ENCODE assay signal across 16 mouse cellular contexts in the genomic region with DNA sequence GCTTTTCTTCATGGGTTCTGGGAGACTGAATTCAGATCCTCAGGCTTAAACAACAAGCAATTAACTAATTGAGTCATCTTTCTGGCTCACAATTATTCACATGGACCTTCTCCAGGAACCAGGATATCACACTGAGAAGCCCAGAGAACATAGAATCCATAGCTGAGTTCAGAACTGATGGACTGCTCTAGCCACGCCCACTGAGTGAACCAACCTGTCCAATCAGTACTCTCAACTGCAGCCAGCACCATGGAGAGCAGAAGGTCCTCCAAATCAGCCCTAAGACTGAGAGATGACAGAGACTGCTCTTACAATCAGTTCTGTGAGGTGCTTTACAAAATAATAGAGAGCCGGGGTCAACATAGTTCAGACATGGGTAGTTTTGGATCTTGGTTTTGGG.
A peak's percentile ranks its signal among the peaks of the same experiment; 100 is the strongest.
DNase-seq lines count a peak whose midpoint lies in the region; ATAC-seq lines count a peak whose summit lies in the region.
"Had no signal": no experiment of that assay in that cellular context is flagged by ENCODE, and none has a peak within 500 bp of the region (broad histone marks: within the 10 kb centered on the region; RNA-seq: fewer than 3 reads in every experiment).

No protein-coding gene starts in this region.

- WGBS in limb, embryonic 11.5 days, result 53% methylated on average over 2 of the region's 2 CpGs
- 55% methylated on average over 2 of the region's 2 CpGs for WGBS in limb, embryonic 10.5 days

- no peak overlapping the region for H3K27ac ChIP-seq in limb, embryonic 11.5 days (replicated peaks; ENCODE audit: low read depth, low read length)
- no peak overlapping the region for H3K27ac ChIP-seq in limb, embryonic 10.5 days
- H3K27ac ChIP-seq: midbrain, embryonic 10.5 days; neural tube, embryonic 12.5 days had no signal

- ATAC-seq in limb, embryonic 11.5 days (ENCODE audit: insufficient number of reproducible peaks, low FRiP score, low TSS enrichment, low read depth), result no peak
- ATAC-seq in common myeloid progenitor, adult 5-6 weeks (replicated peaks; ENCODE audit: low read depth, poor library complexity, severe bottlenecking), result peak; percentile 63; the same call in 1 of the 2 replicates

- peak; percentile 14 to 16 for DNase-seq in adrenal gland, postnatal 36 days
- no peak for DNase-seq in adrenal gland, postnatal 25 days
- DNase-seq in limb, embryonic 11.5 days (ENCODE audit: low spot score), result peak; percentile 46
- no peak for DNase-seq in limb, embryonic 10.5 days (ENCODE audit: low spot score)
- peak; percentile 6 for DNase-seq in lung, postnatal 36 days
- no peak for DNase-seq in B cell, adult 2 months
- no peak for DNase-seq in right cerebral cortex, postnatal 14 days
- DNase-seq: cerebellum, postnatal 25 days; heart, adult 11 months; layer of hippocampus, adult 9-11 months; right cerebral cortex, adult 18-20 months; thymus, adult 2 months had no signal

- no peaks in the 10 kb centered on the region for H3K9me3 ChIP-seq in limb, embryonic 11.5 days (ENCODE audit: control insufficient read depth, low read length)
- H3K9me3 ChIP-seq in limb, embryonic 10.5 days (replicated peaks), result no peaks in the 10 kb centered on the region
- H3K9me3 ChIP-seq: midbrain, embryonic 10.5 days; neural tube, embryonic 12.5 days had no signal

- no peak overlapping the region for H3K9ac ChIP-seq in limb, embryonic 11.5 days (ENCODE audit: low read length)
- H3K9ac ChIP-seq: neural tube, embryonic 12.5 days had no signal

- H3K4me3 ChIP-seq in limb, embryonic 11.5 days (ENCODE audit: low read depth, low read length), result no peak overlapping the region
- no peak overlapping the region for H3K4me3 ChIP-seq in limb, embryonic 10.5 days
- H3K4me3 ChIP-seq: erythroblast, embryonic 14.5 days; midbrain, embryonic 10.5 days; neural tube, embryonic 12.5 days had no signal

- H3K27me3 ChIP-seq in limb, embryonic 11.5 days (ENCODE audit: control insufficient read depth, insufficient read depth, low read length), result no peaks in the 10 kb centered on the region
- no peaks in the 10 kb centered on the region for H3K27me3 ChIP-seq in limb, embryonic 10.5 days (ENCODE audit: low read depth, poor library complexity, severe bottlenecking)

- no peak overlapping the region for H3K4me2 ChIP-seq in limb, embryonic 11.5 days (ENCODE audit: low read depth, severe bottlenecking)
- H3K4me2 ChIP-seq: neural tube, embryonic 12.5 days had no signal

- no peaks in the 10 kb centered on the region for H3K36me3 ChIP-seq in limb, embryonic 11.5 days (ENCODE audit: control insufficient read depth, insufficient read depth, low read length)
- no peaks in the 10 kb centered on the region for H3K36me3 ChIP-seq in limb, embryonic 10.5 days
- H3K36me3 ChIP-seq: midbrain, embryonic 10.5 days; neural tube, embryonic 12.5 days had no signal

- no peaks in the 10 kb centered on the region for H3K4me1 ChIP-seq in limb, embryonic 11.5 days (ENCODE audit: control insufficient read depth, insufficient read depth, low read length)
- H3K4me1 ChIP-seq in limb, embryonic 10.5 days, result no peaks in the 10 kb centered on the region
- H3K4me1 ChIP-seq: neural tube, embryonic 12.5 days had no signal

Comparison
In these comparisons a context has a peak if more than half of its experiments do, and no peak if none do; other contexts are left out.
1. DNase-seq: peak in adrenal gland, postnatal 36 days (2 of 2), limb, embryonic 11.5 days (single experiment) and lung, postnatal 36 days (single experiment); none in adrenal gland, postnatal 25 days (single experiment), limb, embryonic 10.5 days (single experiment), B cell, adult 2 months (0 of 2) and right cerebral cortex, postnatal 14 days (single experiment).